Mouse (Mus musculus) hindbrain, postnatal 0 days (tissue): ENCODE results near the gene Vcpkmt. TPM values are rescaled to one million over a fixed set of nuclear protein-coding genes. Genes with fewer than 3 reads are reported as not detected.

Experiments used
- ATAC-seq: fragments of 200-750 bp; cut with Nextera tagmentation; 2 replicates; pipeline ENCODE4 v1.8.0; 2017; ENCODE audit warnings: mild to moderate bottlenecking, moderate TSS enrichment, moderate library complexity
- DNase-seq: peaks from one replicate; pipeline ENCODE4 v3.0.0-alpha.2; 2015; ENCODE audit warnings: low spot score
- H3K27ac ChIP-seq: fragments of 300-500 bp; sonication (generic); 2 replicates; pipeline ENCODE4 v1.5.1; 2014; ENCODE audit warnings: mild to moderate bottlenecking
- H3K27me3 ChIP-seq: fragments of 300-500 bp; sonication (generic); 2 replicates; pipeline ENCODE4 v1.6.1; 2014; ENCODE audit warnings: low read length, mixed read lengths; ENCODE audit not compliant: insufficient read depth
- H3K36me3 ChIP-seq: fragments of 300-500 bp; sonication (generic); 2 replicates; pipeline ENCODE4 v1.6.1; 2014; ENCODE audit warnings: low read length, mixed read lengths; ENCODE audit not compliant: insufficient read depth
- H3K4me1 ChIP-seq: fragments of 300-500 bp; sonication (generic); 2 replicates; pipeline ENCODE4 v1.6.1; 2014; ENCODE audit warnings: antibody characterized with exemption, low read length, mixed read lengths; ENCODE audit not compliant: insufficient read depth
- H3K4me2 ChIP-seq: fragments of 300-500 bp; sonication (generic); 2 replicates; pipeline ENCODE4 v1.6.1; 2014; ENCODE audit warnings: low read depth, mild to moderate bottlenecking, low read length, moderate library complexity, mixed read lengths
- H3K4me3 ChIP-seq: fragments of 300-500 bp; sonication (generic); 2 replicates; pipeline ENCODE4 v1.5.1; 2014; ENCODE audit warnings: low read length
- H3K9ac ChIP-seq: fragments of 300-500 bp; sonication (generic); replicated peaks from 2 replicates; pipeline ENCODE4 v1.6.1; 2014; ENCODE audit warnings: mild to moderate bottlenecking, low read length, moderate library complexity, mixed read lengths
- H3K9me3 ChIP-seq: fragments of 300-500 bp; sonication (generic); 2 replicates; pipeline ENCODE4 v1.6.1; 2016; ENCODE audit warnings: low read length, mixed read lengths
- CTCF ChIP-seq: IDR thresholded peaks from 2 replicates; pipeline ENCODE4 v1.5.1; 2016; ENCODE audit warnings: antibody characterized with exemption, control low read depth, low read depth
- WGBS: fragments of 180-500 bp; shearing (Covaris S2); extraction: QIAGEN DNeasy Blood & Tissue Kit; methylation state at CpG from one replicate; pipeline ENCODE4 v1.1.7; 2014; 5-methylcytosine and 5-hydroxymethylcytosine counted together
- microRNA-seq, 2 experiments: library from miRNA; unstranded; fragments of <30 nt; microRNA quantifications; one replicate each; pipeline ENCODE4; 2016
- polyA plus RNA-seq: library from polyadenylated mRNA; unstranded; fragments of >200 nt; fragmentation: Nextera tagmentation; extraction: Ambion mirVana; gene quantifications from 2 replicates; pipeline ENCODE4 v1.2.1, GENCODE M21; 2015
- total RNA-seq: library from RNA; depleted of rRNA; stranded (reverse); fragments of >200 nt; gene quantifications from 2 replicates; pipeline ENCODE4 v1.2.3, GENCODE M21; 2014; rRNA removed

The Vcpkmt gene
- total and polyA plus RNA-seq, 2 experiments from 2014 or later = 4.0 to 33.6 TPM

DNA sequence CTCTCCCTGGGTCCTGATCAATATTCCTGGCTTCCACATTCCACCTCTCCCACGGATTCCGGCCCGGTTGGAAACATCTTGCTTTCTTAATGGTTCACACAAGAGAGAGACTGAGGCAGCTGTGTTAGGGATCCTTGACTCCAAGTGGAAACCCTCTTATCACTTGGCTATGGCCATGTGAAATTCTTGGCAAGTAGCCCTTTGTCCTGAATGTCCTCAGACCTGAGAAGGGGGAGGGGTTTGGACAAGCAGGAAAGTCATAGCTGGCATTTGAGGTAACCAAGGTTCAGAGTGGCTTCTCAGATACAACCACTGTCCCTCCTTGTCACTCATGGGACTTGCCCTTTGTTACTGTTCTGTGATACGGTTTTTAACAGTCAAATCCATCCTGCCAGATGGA, 50.7 kb downstream of the Vcpkmt start:
- H3K9me3 ChIP-seq = no peaks in the 10 kb centered on the region
- no peak overlapping the region for H3K27ac ChIP-seq
- no peak overlapping the region for H3K4me2 ChIP-seq
- H3K36me3 ChIP-seq = no peaks in the 10 kb centered on the region
- DNase-seq (no peak), ATAC-seq (no peak)
- no peak overlapping the region for H3K9ac ChIP-seq
- no peak for TF ChIP-seq CTCF
- WGBS = 89% methylated on average over 4 of the region's 4 CpGs
- H3K27me3 ChIP-seq = no peaks in the 10 kb centered on the region
- H3K4me1 ChIP-seq = peaks cover 7% of the 10 kb centered on the region; the same call in 1 of the 2 replicates
- H3K4me3 ChIP-seq = no peak overlapping the region

DNA sequence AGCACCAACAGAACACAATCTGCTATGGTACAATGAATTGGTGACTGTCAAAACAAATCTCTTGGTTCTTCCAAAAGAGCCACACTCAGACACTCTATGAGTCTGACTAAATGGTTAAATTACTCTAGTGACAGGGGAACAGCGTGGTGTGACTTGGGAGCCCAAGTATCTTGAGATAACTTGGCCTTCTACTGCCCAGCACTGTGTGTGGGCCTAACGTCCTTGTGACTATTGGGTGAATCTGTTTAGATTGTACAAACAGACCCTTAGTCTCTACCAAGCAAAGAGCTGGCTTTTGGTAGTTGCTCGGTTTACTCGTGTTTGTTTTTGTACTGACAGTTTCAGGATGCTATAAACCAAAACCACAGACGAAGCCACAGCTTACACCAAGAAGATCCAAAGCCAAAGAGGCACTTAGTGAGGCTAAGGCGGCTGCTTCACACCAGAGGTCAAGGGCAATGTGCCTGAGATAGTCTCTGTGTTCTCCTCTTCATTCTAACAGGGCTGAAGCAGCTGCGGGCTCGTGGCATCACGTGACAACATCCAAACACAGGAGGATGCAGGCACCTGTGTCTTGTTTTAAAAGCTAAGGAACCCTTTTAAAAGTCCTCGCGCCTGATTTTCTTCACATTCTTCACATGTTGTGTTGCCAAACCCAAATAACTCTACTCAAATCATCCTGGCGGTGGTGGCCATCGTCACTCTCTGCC, 53.0 kb downstream of the Vcpkmt start:
- H3K4me1 ChIP-seq = no peaks in the 10 kb centered on the region
- H3K36me3 ChIP-seq = no peaks in the 10 kb centered on the region
- ATAC-seq (no peak), DNase-seq (no peak)
- WGBS = 89% methylated on average over 13 of the region's 13 CpGs
- H3K27me3 ChIP-seq = no peaks in the 10 kb centered on the region
- no peak overlapping the region for H3K4me3 ChIP-seq
- no peak overlapping the region for H3K9ac ChIP-seq
- no peak overlapping the region for H3K27ac ChIP-seq
- no peak for TF ChIP-seq CTCF
- no peaks in the 10 kb centered on the region for H3K9me3 ChIP-seq
- H3K4me2 ChIP-seq = no peak overlapping the region

DNA sequence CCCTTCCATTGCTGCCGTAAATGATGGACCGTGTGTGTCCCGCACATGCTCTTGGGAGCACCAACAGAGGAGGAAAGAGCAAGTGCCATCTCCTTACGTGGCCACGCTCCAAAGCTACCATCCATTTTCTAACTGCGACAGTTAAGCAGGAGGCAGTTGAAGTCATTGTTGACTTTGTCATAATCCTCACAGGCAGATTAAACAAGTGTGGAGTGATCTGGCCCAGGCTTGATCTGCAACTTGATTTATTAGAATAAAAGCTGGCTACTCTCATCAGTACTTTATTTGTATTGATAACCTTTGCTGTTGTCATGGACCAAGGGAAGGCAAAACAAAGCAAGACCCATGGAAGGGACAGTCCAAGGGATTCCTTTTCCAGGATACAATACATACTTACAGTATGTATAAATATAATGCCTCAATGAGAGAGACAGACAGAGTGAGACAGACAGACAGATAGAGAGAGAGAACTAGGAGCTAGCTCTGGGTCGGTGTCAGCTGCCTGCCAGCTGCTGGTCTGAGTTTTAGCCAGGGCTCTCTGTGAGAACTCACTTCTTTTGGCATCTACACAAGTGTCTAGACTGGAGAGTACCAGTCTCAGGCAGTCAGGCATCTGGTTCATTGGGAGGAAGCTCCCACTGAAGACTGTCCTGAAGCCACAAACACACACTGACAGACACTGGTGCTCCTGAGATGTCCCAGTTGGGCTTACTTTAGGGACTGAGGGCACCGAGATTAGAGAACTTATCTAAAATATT, 54.4 kb downstream of the Vcpkmt start:
- peak; percentile 58; the same call in 1 of the 2 replicates for ATAC-seq

More for the DNA sequence above, 54.4 kb downstream of the Vcpkmt start:
- Histone ChIP-seq H3K9ac (no peak overlapping the region), H3K4me3 (no peak overlapping the region), H3K4me2 (no peak overlapping the region), H3K4me1 (no peaks in the 10 kb centered on the region), H3K27me3 (no peaks in the 10 kb centered on the region), H3K27ac (no peak overlapping the region), H3K36me3 (no peaks in the 10 kb centered on the region), H3K9me3 (no peaks in the 10 kb centered on the region)
- TF ChIP-seq CTCF = no peak
- 82% methylated on average over 8 of the region's 8 CpGs for whole genome bisulfite sequencing
- DNase-seq = peak; percentile 23

Small RNAs within 50 kb of the gene (microRNA-seq; reads per million reads assigned to microRNA genes)
- gene Gm23018 = 0 reads per million in 2 experiments

Other genes with a start within 250 kb of the Vcpkmt start
- 24.9 and 34.3 TPM in 2 replicates for gene Nemf, start 225.9 kb downstream of the Vcpkmt start, total RNA-seq
- 69.7 and 78.2 TPM in 2 replicates for gene Nemf, start 225.9 kb downstream of the Vcpkmt start, polyA plus RNA-seq
- gene Arf6, start 210.9 kb downstream of the Vcpkmt start, total RNA-seq = 112 and 132 TPM in 2 replicates
- gene Arf6, start 210.9 kb downstream of the Vcpkmt start, polyA plus RNA-seq = 41.6 and 43.5 TPM in 2 replicates
- not detected in 2 replicates for gene Gm9887, start 210.6 kb downstream of the Vcpkmt start, total RNA-seq
- 0.43 and 1.5 TPM in 2 replicates for gene Gm9887, start 210.6 kb downstream of the Vcpkmt start, polyA plus RNA-seq
- gene Sos2, start 98.8 kb upstream of the Vcpkmt start, total RNA-seq = 27.3 and 35.0 TPM in 2 replicates
- gene Sos2, start 98.8 kb upstream of the Vcpkmt start, polyA plus RNA-seq = 7.6 and 9.2 TPM in 2 replicates
- 10.5 and 12.2 TPM in 2 replicates for gene L2hgdh, start 141.8 kb upstream of the Vcpkmt start, total RNA-seq
- gene L2hgdh, start 141.8 kb upstream of the Vcpkmt start, polyA plus RNA-seq = 10.2 and 11.0 TPM in 2 replicates
- 24.5 and 33.5 TPM in 2 replicates for gene Atp5s, start 141.9 kb upstream of the Vcpkmt start, total RNA-seq
- 34.3 and 38.9 TPM in 2 replicates for gene Atp5s, start 141.9 kb upstream of the Vcpkmt start, polyA plus RNA-seq
- 28.3 and 51.5 TPM in 2 replicates for gene Cdkl1, start 208.2 kb upstream of the Vcpkmt start, total RNA-seq
- gene Cdkl1, start 208.2 kb upstream of the Vcpkmt start, polyA plus RNA-seq = 20.2 and 26.7 TPM in 2 replicates